Mouse (Mus musculus) thymus, postnatal 36 days (tissue): Measurements from ENCODE around the gene Twf2.
"Not testable (repeated sequence)": the region's sequence is repeated elsewhere in the genome, so short reads cannot be mapped to it uniquely, and the experiment has no call there.

ENCODE experiments used
- DNase-seq, 2 experiments: peaks; one replicate each; pipeline ENCODE4 v3.0.0; 2022; ENCODE audit warnings: mixed read lengths in 2 of 2

Gene Twf2

GRCm38 (mm10) chr9:106202819-106203636 is at the start of gene Twf2:
TSS of gene Twf2 (plus strand) at chr9:106203108.
- DNase-seq: peak; percentile 87 to 90

- no peak for DNase-seq
Observed at GRCm38 (mm10) chr9:106154106-106154505, 48.8 kb upstream of the Twf2 start.

- DNase-seq: peak; percentile 34 to 40
Observed at GRCm38 (mm10) chr9:106156419-106156818, 46.5 kb upstream of the Twf2 start.

- no peak for DNase-seq
Observed at GRCm38 (mm10) chr9:106156921-106157622, 45.8 kb upstream of the Twf2 start.

- DNase-seq: no peak
Observed at GRCm38 (mm10) chr9:106157623-106157925, 45.3 kb upstream of the Twf2 start.

GRCm38 (mm10) chr9:106158037-106158491 is 44.8 kb upstream of the Twf2 start, which contains the start of gene Glyctk:
TSS of gene Glyctk (minus strand) at chr9:106158138.
- DNase-seq: no peak

GRCm38 (mm10) chr9:106159237-106159636 is 43.7 kb upstream of the Twf2 start:
- no peak for DNase-seq

GRCm38 (mm10) chr9:106159784-106160301 is 43.1 kb upstream of the Twf2 start:
- DNase-seq: peak; percentile 75 to 76

GRCm38 (mm10) chr9:106160426-106160825 is 42.5 kb upstream of the Twf2 start:
- no peak for DNase-seq

GRCm38 (mm10) chr9:106166709-106167108 is 36.2 kb upstream of the Twf2 start:
- no peak for DNase-seq

GRCm38 (mm10) chr9:106167241-106167640 is 35.7 kb upstream of the Twf2 start:
- DNase-seq: no peak

- no peak for DNase-seq
Observed at GRCm38 (mm10) chr9:106167703-106168102, 35.2 kb upstream of the Twf2 start.

GRCm38 (mm10) chr9:106169006-106169405 is 33.9 kb upstream of the Twf2 start:
- not testable (repeated sequence) for DNase-seq

- no peak for DNase-seq
Observed at GRCm38 (mm10) chr9:106169917-106170316, 33.0 kb upstream of the Twf2 start.

GRCm38 (mm10) chr9:106170556-106171345 is 32.2 kb upstream of the Twf2 start, which contains the start of gene Wdr82:
TSS of gene Wdr82 (plus strand) at chr9:106170928.
- DNase-seq: peak; percentile 88 to 91

GRCm38 (mm10) chr9:106171346-106172158 is 31.4 kb upstream of the Twf2 start:
- peak; percentile 46 to 47 for DNase-seq

- DNase-seq: no peak
Observed at GRCm38 (mm10) chr9:106172527-106172926, 30.4 kb upstream of the Twf2 start.

GRCm38 (mm10) chr9:106173363-106173762 is 29.5 kb upstream of the Twf2 start:
- no peak for DNase-seq

- no peak for DNase-seq
Observed at GRCm38 (mm10) chr9:106175552-106176200, 27.2 kb upstream of the Twf2 start.

- DNase-seq: no peak
Observed at GRCm38 (mm10) chr9:106176769-106177168, 26.1 kb upstream of the Twf2 start.

GRCm38 (mm10) chr9:106177799-106178198 is 25.1 kb upstream of the Twf2 start:
- no peak for DNase-seq
